Mouse (Mus musculus): ENCODE results near the gene Prl4a1.
"Not testable (repeated sequence)": the region's sequence is repeated elsewhere in the genome, so short reads cannot be mapped to it uniquely, and the experiment has no call there.

The Prl4a1 gene

DNA sequence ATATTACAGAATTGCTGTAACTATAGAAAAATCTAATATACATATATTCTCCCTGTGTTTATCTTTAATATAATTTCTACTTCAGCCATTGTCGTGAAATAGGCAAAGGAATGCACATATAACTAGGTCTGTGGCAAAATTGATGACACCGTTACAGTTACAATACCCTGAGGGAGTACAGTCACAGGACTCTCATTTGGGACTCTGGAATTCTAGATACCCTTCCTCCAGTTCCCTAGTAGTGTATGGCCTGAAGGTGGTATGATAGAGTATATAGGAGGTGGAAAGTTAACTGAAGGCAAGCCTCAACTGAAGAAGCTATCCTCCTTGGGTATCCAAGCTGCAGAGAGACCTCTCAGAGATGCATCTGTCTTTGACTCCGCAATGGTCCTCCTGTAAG, at the start of gene Prl4a1:
Gene Prl4a1, plus strand, starts transcription at position 301 of the 400 bp plus-strand sequence.
- no peak for DNase-seq (ENCODE audit: low spot score)

DNA sequence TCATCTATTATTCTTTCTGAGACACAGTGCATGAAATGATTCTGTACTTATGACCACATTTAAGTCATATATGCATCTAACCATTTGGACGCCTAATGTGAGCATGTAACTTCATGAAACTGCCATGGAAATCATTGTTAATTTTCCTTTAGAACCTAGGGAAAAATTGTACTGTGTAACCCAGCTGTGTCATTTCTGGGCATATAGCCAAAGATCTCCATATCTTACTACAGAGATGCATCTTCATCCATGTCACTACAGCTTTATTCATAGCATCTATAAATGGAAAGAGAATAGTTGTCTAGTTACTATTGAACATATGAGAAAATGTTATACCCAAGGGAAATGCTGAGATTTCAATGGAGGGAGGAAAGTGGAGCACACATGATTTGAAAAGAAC, 43.1 kb upstream of the Prl4a1 start:
- DNase-seq (ENCODE audit: low spot score), result no peak

DNA sequence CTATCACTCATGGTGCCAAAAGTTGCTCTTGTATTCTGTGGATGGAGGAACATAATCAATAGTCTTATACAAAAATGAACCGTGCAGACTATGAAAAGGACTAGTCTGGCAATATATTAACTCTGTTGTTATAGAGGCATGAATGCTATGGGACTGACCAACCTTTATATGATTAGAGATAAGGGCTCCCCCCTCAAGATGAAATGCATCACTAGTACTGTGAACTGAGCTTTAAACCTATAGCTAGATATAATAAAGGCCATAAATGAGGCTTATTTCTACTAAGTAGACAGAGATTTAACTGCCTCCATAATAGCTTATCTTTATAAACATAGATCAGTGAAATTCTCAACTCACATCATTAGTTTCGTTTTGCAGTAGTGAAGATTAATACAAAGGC, 41.7 kb upstream of the Prl4a1 start:
- DNase-seq (ENCODE audit: low spot score), result not testable (repeated sequence)

DNA sequence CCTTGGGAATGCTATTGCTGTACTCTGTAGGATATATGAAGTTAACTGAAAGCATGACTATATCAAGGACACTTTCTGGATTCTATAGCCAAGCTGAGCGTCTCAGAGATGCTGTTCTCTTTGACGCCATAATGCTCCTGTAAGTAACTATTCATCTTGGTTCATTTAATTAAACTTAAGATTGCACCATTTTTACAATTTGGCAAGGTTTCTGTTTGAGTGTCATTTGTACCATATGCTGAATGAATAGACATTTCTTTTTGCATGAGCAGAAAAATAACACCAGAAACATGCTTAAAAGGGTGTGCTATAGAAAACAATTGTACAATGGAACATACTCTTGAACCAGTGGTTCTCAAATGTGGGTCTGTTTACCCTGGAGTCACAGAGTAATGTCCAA, 38.4 kb upstream of the Prl4a1 start:
- DNase-seq (ENCODE audit: low spot score), result no peak

DNA sequence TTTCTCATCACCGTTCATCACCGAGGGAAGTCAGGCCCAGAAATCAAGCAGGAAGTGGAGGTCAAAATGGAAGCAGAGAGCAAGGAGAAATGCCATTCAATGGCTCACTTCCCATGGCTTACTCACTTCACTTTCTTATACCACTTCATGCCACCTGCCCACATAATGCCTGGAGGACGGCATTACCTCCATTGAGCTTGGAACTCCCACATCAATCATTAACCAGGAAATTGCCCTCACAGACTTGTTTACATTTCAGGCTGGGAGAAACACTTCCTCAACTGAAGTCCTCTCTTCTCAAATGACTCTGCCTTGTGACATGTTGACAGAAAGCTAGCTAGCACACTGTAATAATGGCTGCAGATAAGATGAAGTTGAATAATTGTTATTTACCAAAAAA, 19.5 kb upstream of the Prl4a1 start:
- DNase-seq (ENCODE audit: low spot score), result not testable (repeated sequence)

DNA sequence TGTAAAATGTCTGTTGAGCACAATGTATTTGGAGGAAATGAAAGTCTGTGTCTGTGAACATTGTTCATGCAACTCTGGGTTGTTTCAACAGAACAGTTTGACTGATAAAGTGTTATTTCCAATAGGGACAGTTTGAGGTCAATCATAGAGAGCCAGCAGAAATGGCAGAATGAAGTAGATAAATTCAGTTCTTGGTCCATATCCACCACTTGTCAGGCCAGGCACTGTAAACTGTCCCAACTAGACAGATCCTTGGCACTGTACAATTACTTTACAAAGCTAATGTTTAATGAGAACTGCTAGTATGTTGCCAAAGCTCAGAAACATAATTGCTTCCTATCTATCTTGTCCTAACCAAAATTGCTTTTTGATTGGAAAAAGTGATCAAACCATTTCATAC, 13.3 kb downstream of the Prl4a1 start:
- DNase-seq (ENCODE audit: low spot score), result no peak

DNA sequence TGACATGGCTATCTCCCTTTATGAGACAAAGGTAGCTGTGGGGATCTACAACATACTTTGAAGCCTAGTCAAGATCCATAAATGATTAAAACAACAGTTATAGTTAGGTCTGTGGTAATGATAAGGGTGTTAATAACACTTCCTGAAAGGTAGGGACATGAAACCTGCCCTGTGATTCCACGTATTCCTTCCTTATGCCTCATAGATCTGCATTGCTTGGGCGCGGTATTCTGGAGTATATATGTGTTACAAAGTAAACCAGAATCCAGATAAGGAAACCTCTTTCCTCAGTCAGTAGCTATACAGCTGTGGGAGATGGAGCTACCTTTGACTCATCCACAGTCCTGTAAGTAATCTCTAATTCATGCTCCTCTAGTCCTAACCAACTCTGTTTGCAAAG, 53.3 kb downstream of the Prl4a1 start:
- DNase-seq (ENCODE audit: low spot score), result no peak

All from ovary, postnatal 14 days (tissue).